Mouse (Mus musculus) forelimb bud, embryonic 11.5 days (tissue): ENCODE results near the gene Unk.
"Not testable (repeated sequence)": the region's sequence is repeated elsewhere in the genome, so short reads cannot be mapped to it uniquely, and the experiment has no call there.

Source experiments
- DNase-seq: peaks from one replicate; pipeline ENCODE4 v3.0.0-alpha.2; 2012; ENCODE audit warnings: low read depth, low spot score

Gene Unk

DNA sequence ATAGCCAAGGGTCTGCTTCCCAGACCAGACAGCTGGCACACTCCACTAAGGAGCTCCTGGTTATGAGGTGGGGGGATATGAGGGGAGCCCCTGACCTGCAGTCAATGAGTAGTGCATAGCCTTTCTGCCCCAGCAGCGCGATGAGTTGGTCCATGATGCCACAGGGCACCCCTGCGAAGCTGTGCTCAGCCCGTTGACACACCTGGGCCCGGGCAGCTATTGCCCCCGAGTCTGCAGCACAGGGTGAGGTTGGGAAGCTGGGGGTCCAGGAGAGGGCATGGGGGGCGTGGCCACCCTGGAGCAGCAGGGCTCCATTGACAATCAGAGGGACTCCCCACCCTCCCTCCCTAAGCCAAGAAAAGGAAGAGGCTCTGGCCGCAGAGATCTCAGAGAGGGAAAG, 20.0 kb upstream of the Unk start:
- no peak for DNase-seq

DNA sequence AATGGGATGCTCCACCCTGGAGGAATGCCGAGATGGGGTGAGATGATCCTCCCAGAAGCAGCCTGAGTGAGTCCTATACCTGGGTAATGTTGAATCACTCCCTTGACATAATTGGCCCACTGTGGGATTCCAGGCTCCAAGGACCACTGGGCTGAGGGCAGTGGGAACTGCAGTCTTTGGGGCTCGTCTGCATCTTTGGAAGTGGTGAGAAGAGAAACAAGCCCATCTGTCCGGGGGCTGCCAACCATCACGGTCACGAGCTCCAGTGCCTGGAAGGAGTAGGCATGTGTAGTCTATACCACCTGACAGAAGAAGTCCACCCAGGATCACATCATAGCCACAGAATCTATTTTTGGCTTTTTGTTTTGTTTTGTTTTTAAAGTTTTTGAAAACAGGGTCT, 19.2 kb upstream of the Unk start:
- DNase-seq = no peak

DNA sequence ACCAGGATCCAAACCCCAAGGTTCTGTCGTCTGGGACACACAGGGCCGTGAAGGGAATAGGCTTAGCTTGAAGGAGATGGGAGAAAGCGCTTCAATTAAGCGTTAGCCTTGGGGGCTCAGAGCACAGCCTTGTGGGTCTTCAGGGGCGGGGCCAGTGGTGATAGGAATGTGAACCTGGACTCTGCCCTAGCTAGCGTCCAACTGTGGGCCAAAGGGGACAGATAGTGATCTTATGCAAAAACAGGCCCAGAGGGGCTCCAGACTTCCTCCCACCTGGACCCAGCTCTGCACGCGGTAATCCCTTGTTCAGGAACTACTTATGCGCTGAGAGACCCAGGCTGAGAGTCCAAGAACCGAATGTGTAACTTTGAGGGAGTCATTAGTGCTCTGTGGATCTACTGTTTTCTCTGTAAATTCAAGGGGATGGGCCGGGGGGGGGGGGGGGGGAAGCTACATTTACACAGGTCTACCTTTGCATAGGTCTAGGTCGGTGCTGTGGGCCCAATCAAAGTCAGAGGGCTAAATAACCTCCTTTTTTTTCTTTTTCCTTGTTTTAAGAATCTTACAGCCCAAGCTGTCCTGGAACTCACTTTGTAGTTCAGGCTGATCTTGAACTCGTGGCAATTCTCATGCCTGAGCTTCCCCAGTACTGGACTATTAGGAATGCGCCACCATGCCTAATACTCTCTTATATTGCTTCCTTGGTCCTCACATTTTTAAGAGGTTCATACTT, 18.4 kb upstream of the Unk start:
- DNase-seq = no peak

DNA sequence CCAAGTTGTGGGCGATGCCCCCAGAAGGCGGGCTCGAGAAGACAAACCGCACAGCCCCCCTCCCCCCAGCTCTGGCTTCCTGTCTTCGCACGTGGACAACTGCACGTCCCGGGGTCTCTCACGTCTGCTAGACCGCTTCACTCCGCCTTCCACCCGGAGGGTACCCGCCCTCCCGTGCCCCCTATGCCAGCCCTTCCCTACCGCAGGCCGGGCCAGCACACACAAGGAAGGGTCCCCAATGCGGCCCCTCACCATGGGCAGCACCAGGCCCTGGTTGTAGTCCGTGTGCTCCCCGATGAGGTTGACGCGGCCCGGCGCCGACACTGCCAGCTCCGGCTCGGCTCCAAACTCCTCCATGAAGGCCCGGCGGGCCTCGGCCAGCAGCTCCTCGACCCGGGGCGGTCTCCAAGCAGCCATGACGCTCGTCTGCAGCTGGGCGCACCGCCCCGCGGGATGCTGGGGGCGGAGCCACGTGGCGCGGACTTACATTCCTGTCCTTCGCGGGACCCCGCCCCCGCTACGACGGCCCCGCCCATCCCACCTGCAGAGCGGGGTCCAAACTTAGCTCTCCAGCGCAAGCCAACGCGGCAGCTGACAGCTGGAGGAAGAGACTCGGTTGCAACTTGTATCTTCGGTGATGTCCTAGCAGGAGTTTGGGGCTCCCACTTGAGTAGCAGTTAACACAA, 17.7 kb upstream of the Unk start, which contains the start of gene Galk1:
TSS of gene Galk1 (minus strand) at position 458 of the 686 bp plus-strand sequence.
- peak; percentile 94 for DNase-seq

DNA sequence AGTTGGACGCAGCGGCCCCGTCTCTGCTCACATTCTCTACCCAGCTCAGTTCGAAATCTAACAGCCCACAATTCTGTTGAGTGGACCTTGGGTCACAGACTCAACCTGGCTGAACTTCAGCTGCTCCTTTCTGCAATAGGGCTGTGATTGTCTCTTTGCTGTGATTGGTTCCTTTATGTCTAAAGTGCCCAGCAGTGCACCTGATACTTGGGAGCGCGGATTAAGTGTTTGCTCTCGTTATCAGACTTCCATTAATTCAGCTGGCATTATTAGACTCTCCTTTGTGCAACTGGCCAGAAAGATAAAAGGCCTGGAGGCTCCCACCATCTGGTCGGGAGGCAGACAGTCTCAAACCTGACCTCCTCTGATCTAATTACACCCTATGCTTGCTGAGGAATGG, 15.3 kb upstream of the Unk start:
- DNase-seq = no peak

DNA sequence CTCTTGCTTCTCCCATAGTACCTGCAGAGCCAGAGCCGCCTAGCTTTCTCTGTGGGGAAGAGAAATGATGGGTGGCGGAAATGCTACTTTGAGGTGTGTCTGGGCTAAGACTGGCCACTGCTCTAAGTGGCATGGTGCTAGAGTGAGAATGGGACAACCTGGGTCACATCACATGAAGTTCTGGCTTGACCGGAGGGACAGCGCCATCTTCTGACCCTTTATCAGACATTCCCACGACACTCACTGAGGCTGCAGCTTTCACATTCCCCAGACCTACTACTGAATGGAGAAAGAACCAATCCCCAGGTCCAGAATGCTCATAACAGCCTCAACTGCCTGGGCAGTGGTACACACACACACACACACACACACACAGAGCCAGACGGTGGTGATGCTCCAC, 12.0 kb upstream of the Unk start:
- DNase-seq = peak; percentile 37

DNA sequence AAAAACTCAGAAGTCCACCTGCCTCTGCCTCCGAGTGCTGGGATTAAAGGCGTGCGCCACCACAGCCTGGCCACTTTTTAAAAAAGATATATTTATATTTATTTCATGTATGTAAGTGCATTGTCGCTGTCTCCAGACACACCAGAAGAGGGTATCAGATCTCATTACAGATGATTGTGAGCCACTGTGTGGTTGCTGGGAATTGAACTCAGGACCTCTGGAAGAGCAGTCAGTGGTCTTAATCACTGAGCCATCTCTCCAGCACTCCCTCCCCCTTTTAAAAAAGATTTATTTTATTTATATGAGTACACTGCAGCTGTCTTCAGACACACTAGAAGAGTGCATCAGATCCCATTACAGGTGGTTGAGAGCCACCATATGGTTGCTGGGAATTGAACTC, 11.3 kb upstream of the Unk start:
- not testable (repeated sequence) for DNase-seq

DNA sequence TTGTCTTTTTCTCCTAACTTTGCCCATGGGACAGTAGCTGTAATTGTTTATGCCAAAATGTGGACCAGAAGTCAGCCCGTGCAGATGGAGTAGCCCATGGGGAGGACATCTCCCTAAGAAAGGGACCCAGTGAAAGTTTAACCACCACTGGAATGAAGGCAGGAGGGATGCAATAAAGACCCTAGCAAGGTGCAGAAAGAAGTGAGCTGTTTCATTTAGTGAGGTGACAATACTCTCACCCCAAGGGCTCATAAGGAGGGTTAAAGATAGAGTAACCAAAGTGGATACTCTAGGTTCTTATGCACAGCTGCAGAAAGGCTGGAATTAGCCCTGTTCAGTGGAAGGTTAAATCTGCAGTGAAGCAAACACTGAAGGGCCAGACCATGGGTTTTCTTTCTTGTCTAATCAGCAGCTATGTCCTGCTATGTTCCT, 10.7 kb upstream of the Unk start:
- peak; percentile 67 for DNase-seq

DNA sequence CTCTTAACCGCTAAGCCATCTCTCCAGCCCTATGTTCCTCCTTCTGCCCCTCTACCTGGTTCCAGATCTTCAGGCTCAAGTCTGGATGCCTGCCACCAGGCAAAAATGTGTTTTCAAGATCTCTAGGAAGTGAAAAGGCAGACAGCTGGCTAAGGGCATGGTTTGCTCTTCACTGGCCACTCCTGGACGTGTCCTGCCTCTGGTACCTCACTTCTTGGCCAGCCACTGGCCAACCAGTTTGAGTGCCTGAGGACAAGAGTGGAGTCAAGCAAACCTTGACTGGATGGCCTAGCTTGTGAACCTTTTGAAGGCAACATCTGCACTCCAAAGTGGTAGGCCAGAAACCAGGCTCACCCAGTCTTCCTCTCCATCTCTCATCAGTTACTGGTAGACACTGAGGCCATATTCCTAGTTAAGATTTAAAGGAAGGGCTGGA, 10.1 kb upstream of the Unk start:
- DNase-seq = peak; percentile 65

DNA sequence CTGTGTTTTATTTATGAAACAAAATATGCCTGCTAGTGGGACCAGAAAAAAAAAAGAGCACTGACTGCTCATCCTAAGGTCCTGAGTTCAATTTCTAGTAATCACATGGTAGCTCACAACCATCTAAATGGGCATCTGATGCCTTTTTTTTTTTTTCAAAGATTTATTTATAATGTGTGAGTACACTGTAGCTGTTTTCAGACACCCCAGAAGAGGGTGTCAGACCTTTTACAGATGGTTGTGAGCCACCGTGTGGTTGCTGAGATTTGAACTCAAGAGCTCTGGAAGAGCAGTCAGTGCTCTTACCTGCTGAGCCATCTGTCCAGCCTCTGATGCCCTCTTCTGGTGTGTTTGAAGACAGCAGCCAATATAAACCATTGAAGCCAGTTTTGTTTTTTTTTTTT, 9.6 kb upstream of the Unk start:
- peak; percentile 44 for DNase-seq

DNA sequence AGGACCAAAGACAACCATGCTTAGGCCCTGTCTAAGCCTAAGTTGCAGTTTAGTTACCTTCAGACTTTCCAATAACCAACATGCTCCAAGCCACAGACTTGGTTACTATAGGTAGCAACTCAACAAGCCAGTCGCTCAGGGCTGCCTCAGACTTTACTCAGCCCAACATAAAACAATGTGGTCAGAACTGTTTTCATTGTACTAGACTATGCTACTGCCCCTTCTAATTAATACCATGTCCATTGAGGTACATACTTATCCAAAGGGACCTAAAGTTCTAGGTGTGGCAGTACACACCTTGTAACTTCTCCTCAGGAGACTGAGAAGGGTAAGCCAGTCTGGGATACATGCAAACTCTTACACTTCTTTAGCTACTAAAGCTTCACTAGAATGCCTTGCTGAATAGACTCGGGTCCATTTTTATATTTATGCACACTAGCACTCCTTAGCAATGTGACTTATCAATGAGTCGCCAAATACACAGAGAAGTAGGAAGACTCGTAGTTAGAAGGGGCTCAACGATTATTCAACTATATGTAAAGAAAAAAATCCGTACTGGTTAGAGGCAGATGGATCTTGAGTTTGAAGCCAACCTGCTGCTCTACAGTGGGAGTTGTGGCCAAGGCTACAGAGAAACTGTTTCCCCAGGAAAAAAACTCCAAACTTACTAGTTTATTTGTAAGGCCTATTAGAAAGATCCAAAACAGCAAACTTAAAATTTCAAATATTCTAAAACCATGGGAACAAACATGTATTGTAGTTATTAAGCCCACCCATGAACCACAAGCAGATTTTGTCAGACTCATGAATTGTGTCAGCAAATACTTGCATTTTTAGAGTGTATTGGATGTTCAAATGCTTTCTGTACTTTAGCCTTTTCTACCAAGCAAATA, 8.5 kb upstream of the Unk start:
- DNase-seq = peak; percentile 43

DNA sequence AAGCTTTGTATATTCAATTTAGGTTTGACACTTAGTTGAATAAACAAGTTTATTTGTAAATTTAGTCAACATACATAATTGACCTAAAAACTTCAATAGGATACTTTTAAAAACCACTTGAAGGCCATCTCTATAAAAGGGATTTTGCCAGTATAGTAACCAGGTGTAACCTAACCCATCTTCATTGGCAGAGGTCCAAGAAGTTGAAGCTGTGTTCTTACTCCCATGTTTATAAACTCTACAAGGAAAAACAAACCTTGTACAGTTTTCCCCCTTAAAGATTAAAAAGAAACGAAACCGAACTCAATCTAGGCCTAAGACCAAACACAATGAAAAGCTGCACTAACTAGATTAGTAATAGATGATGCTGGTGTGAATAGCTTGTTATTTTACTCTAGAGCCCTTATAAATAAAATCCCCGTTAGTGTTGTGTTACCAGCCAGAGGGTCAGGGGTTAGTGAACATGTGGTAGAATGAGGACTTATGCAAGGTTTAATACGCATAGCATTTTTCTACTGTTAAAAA, 7.8 kb upstream of the Unk start:
- DNase-seq = no peak

DNA sequence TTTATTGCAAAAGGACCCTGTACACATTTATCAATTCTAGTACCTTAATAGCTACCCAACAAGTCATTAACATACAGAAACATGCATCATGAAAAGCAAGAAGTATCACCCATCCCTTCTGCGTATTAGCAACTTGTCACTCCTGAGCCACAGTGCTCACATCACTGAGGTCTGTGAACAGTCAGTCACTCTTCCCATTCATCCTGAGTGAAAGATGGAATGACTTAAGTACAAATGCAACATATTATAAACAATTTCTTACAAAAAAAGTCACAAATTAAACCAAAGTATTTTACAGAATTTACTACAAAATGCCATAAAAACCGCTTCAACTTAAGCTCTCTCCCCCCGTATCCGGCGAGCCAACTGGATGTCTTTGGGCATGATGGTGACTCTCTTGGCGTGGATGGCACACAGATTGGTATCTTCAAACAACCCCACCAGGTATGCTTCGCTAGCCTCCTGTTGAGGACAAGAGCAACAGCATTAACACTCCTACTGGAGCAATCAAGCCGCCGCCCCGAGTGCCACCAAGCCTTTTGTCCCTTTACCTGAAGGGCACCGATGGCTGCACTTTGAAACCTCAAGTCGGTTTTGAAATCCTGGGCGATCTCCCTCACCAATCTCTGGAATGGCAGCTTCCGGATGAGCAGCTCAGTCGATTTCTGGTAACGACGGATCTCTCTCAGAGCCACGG, 6.9 kb upstream of the Unk start:
- not testable (repeated sequence) for DNase-seq

DNA sequence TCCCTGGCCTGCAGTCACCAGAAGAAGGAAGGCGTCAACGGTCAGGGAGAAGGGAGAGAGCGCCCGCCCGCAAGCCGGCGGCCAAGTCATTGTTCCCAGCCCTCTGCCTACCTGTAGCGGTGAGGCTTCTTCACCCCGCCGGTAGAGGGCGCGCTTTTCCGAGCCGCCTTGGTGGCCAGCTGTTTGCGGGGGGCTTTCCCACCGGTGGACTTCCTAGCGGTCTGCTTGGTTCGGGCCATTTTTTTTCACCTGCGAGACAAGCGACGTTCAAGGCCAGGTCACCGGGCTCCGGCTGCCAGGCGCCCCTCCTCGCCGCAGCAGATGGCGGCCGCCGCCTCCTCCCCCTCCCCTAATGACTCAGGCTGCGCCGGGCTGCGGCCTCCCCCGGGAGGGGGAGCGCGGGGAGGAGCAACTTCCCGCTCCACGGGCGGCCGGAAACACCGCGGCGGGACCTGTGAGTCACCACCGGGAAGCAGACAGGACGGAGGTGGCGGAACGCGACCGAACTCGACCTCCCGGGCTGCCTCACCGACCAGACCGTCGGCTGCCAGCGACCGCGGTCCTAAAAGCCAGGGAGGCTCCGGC, 6.3 kb upstream of the Unk start:
- DNase-seq = no peak

DNA sequence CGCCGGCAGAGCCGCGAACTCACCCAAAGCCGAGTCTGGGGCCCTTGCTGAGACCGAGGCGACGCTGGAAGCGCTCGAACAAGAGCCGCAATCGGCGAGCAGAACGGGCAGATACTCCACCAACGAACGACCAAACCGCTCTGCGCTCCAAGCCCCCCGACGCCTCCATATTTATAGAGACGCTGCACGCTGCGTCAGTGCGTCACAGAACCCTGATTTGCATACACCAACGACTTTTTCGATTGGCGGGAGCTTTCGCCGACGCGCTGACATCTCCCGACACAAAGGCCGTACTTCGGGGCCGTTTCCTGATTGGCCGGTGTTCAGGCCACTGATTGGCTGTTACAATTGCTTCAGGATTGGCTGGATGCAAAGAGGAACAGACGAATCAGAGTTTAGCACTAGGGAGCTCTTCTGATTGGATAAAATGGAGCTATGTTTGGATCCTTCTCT, 5.7 kb upstream of the Unk start:
- peak; percentile 99 for DNase-seq

DNA sequence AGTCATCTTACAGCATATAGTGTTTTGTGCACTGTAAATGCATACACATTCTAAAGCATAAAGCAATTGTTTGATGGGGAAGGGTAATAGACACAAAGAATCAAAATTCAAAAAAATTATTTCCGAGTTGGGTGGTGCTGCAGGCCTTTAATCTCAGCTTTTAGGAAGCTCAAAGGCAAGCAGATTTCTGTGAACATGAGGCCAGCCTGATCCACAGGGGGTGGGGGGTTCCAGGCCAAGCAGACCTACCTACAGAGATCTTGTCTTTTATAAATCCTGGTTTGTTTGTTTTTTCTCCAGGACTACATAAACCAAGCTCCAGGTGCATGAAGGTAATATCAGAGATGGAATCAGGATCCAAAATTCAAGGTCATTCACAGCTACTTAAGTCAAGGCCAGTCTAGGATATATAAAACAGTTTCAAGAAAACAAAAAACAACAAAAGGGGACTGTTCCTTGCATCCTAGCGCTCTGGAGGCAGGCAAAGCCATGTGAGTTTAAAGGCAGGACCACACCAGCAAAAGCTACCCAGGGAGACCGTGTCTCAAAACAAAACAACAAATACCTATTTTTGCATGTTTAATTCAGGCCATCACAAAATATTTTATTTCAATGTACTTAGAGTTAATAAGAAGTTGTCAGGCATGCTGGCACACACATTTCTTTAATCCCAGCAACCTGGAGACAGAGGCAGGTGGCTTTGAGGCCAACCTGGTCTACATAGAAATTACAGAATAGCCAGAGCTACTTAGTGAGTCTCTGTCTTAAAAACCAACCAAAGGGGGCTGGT, 4.9 kb upstream of the Unk start:
- DNase-seq = no peak

DNA sequence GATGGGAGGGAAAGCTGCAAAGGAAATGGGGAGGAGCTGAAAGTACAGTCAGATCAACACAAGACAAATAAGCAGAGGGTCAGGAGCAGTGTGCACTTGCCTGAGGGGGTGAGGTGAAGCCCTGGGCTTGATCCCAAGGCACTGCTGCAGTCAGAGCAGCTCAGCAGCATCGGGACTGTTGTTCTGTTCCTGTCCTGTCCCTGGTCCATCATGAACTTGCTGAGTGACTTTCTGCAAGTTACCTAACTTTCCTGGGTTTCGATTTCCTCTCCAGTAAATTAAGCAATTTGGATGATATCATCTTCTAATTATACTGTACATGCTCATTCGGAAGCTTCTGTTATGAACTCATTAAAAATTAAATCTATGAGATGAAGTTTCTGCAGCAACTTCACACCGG, 2.4 kb upstream of the Unk start, which contains the start of gene H3f3b:
TSS of gene H3f3b (minus strand) at position 207 of the 400 bp plus-strand sequence.
- no peak for DNase-seq

DNA sequence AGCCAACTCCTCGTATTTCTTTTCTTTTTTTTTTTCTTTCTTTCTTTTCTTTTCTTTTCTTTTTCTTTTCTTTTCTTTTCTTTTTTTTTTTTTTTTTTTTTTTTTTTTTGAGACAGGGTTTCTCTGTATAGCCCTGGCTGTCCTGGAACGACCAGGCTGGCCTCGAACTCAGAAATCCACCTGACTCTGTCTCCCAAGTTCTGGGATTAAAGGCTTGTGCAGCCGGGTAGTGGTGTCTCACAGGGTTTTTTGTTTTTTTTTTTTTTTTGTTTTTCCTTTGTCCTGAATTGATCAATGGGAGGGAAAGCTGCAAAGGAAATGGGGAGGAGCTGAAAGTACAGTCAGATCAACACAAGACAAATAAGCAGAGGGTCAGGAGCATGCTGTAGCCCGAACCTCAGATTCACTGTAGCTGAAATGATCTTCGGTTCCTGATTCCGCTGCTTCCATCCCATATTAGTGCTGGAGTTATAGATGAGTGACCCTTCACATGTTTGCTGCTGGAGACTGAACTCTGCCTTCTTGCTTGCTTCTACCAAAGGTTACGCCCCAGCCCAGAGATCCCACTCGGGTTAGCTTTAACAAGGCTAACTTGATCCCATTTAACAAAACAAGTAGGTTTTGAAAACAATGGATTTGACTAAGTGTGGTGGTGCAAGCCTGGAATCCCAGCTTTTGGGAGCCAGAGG, 1.8 kb upstream of the Unk start:
- DNase-seq = no peak
